Mouse (Mus musculus) stomach, postnatal 0 days (tissue): ENCODE data around the gene Gm3194. TPM values are rescaled to one million over a fixed set of nuclear protein-coding genes. Genes with fewer than 3 reads are reported as not detected.
"Not testable (repeated sequence)": the region's sequence is repeated elsewhere in the genome, so short reads cannot be mapped to it uniquely, and the experiment has no call there.

Experiments used
- ATAC-seq: fragments of 200-750 bp; cut with Nextera tagmentation; 2 replicates; pipeline ENCODE4 v1.8.0; 2017; ENCODE audit not compliant: low FRiP score, low TSS enrichment
- DNase-seq: peaks from one replicate; pipeline ENCODE4 v3.0.0-alpha.2; 2016; ENCODE audit warnings: low spot score
- H3K27ac ChIP-seq: fragments of 300-500 bp; sonication (generic); replicated peaks from 2 replicates; pipeline ENCODE4 v1.5.1; 2014; ENCODE audit warnings: mild to moderate bottlenecking, control low read depth
- H3K27me3 ChIP-seq: fragments of 300-500 bp; sonication (generic); 2 replicates; pipeline ENCODE4 v1.6.1; 2014; ENCODE audit warnings: low read length; ENCODE audit not compliant: control insufficient read depth, insufficient read depth
- H3K36me3 ChIP-seq: fragments of 300-500 bp; sonication (generic); 2 replicates; pipeline ENCODE4 v1.6.1; 2014; ENCODE audit warnings: low read length, mixed read lengths; ENCODE audit not compliant: control insufficient read depth, insufficient read depth
- H3K4me1 ChIP-seq: fragments of 300-500 bp; sonication (generic); replicated peaks from 2 replicates; pipeline ENCODE4 v1.6.1; 2014; ENCODE audit warnings: antibody characterized with exemption; ENCODE audit not compliant: control insufficient read depth, insufficient read depth
- H3K4me2 ChIP-seq: fragments of 300-500 bp; sonication (generic); replicated peaks from 2 replicates; pipeline ENCODE4 v1.6.1; 2014; ENCODE audit warnings: low read depth, mild to moderate bottlenecking, control low read depth, moderate library complexity
- H3K4me3 ChIP-seq: fragments of 300-500 bp; sonication (generic); 2 replicates; pipeline ENCODE4 v1.5.1; 2014; ENCODE audit warnings: low read depth, low read length, control low read depth
- H3K9ac ChIP-seq: fragments of 300-500 bp; sonication (generic); 2 replicates; pipeline ENCODE4 v1.6.1; 2014; ENCODE audit warnings: mild to moderate bottlenecking, low read length, control low read depth, mixed read lengths
- H3K9me3 ChIP-seq: fragments of 300-500 bp; sonication (generic); 2 replicates; pipeline ENCODE4 v1.6.1; 2016; ENCODE audit warnings: low read length; ENCODE audit not compliant: control insufficient read depth
- WGBS: fragments of 180-500 bp; shearing (Covaris S2); extraction: QIAGEN DNeasy Blood & Tissue Kit; methylation state at CpG from one replicate; pipeline ENCODE4 v1.1.7; 2014; 5-methylcytosine and 5-hydroxymethylcytosine counted together
- polyA plus RNA-seq: library from polyadenylated mRNA; unstranded; fragments of >200 nt; fragmentation: Nextera tagmentation; extraction: Ambion mirVana; gene quantifications from 2 replicates; pipeline ENCODE4 v1.2.1, GENCODE M21; 2015

Gene Gm3194
- polyA plus RNA-seq, result 0.34 and 0.50 TPM in 2 replicates

- DNase-seq, H3K4me1 ChIP-seq, H3K27me3 ChIP-seq, H3K4me3 ChIP-seq, H3K9ac ChIP-seq, ATAC-seq, H3K36me3 ChIP-seq, H3K4me2 ChIP-seq, H3K27ac ChIP-seq, H3K9me3 ChIP-seq: not testable (repeated sequence)
- WGBS, result no CpG with 5 or more reads among the region's 3 CpGs
Observed at GRCm38 (mm10) chr14:5455367-5455766, at the start of gene Gm3194. Gene Gm3194 (minus strand): TSS chr14:5455467.

- H3K36me3 ChIP-seq, H3K27me3 ChIP-seq, H3K27ac ChIP-seq, H3K4me3 ChIP-seq, H3K4me1 ChIP-seq, H3K9ac ChIP-seq, DNase-seq, H3K9me3 ChIP-seq, H3K4me2 ChIP-seq, ATAC-seq: not testable (repeated sequence)
- WGBS, result no CpG with 5 or more reads among the region's 35 CpGs
Observed at GRCm38 (mm10) chr14:5501374-5501773, 46.1 kb upstream of the Gm3194 start, which contains the start of gene Gm3488. Gene Gm3488 (plus strand): TSS chr14:5501674.

- not testable (repeated sequence) for H3K4me3 ChIP-seq, DNase-seq, H3K4me2 ChIP-seq, H3K9me3 ChIP-seq, H3K36me3 ChIP-seq, H3K4me1 ChIP-seq, ATAC-seq, H3K9ac ChIP-seq, H3K27ac ChIP-seq, H3K27me3 ChIP-seq
- 69% methylated on average over 4 of the region's 5 CpGs for WGBS
Observed at GRCm38 (mm10) chr14:5483907-5484306, 28.6 kb upstream of the Gm3194 start, which contains the start of gene Gm3187. Gene Gm3187 (plus strand): TSS chr14:5484207.

- WGBS, result no CpG with 5 or more reads among the region's 3 CpGs
- H3K9ac ChIP-seq, result not testable (repeated sequence)
Observed at GRCm38 (mm10) chr14:5477730-5478129, 22.5 kb upstream of the Gm3194 start, which contains the start of gene Gm8246. Gene Gm8246 (minus strand): TSS chr14:5477830.

GRCm38 (mm10) chr14:5460469-5460868 is 5.2 kb upstream of the Gm3194 start:
- not testable (repeated sequence) for ATAC-seq, H3K36me3 ChIP-seq, DNase-seq, H3K27ac ChIP-seq, H3K4me2 ChIP-seq, H3K4me3 ChIP-seq, H3K4me1 ChIP-seq, H3K9me3 ChIP-seq, H3K9ac ChIP-seq, H3K27me3 ChIP-seq
- WGBS, result no CpG with 5 or more reads among the region's 19 CpGs

More at GRCm38 (mm10) chr14:5477730-5478129, 22.5 kb upstream of the Gm3194 start, which contains the start of gene Gm8246:
- not testable (repeated sequence) for H3K36me3 ChIP-seq, H3K27ac ChIP-seq, H3K27me3 ChIP-seq, H3K4me1 ChIP-seq, H3K4me2 ChIP-seq, ATAC-seq, DNase-seq, H3K4me3 ChIP-seq, H3K9me3 ChIP-seq

- H3K9ac ChIP-seq, H3K4me2 ChIP-seq, H3K27me3 ChIP-seq, DNase-seq, ATAC-seq, H3K36me3 ChIP-seq, H3K9me3 ChIP-seq, H3K4me3 ChIP-seq, H3K4me1 ChIP-seq, H3K27ac ChIP-seq: not testable (repeated sequence)
- no CpG with 5 or more reads among the region's 37 CpGs for WGBS
Observed at GRCm38 (mm10) chr14:5388949-5389348, 66.3 kb downstream of the Gm3194 start, which contains the start of gene Gm3500. Gene Gm3500 (minus strand): TSS chr14:5389049.

Other genes with a start within 250 kb of the Gm3194 start
- not detected in 2 replicates for gene Gm3526, start 194.9 kb downstream of the Gm3194 start, polyA plus RNA-seq
- gene Gm3542, start 120.5 kb downstream of the Gm3194 start, polyA plus RNA-seq, result not detected in 2 replicates
- gene Gm3500, start 66.4 kb downstream of the Gm3194 start, polyA plus RNA-seq, result 0.16 TPM in 1 of 2 replicates, not detected in the other
- gene Gm8246, start 22.4 kb upstream of the Gm3194 start, polyA plus RNA-seq, result not detected in 2 replicates
- not detected in 2 replicates for gene Gm3187, start 28.7 kb upstream of the Gm3194 start, polyA plus RNA-seq
- 0.35 and 0.36 TPM in 2 replicates for gene Gm3488, start 46.2 kb upstream of the Gm3194 start, polyA plus RNA-seq
- not detected in 2 replicates for gene Gm3532, start 83.0 kb upstream of the Gm3194 start, polyA plus RNA-seq
- gene Gm8265, start 177.6 kb upstream of the Gm3194 start, polyA plus RNA-seq, result not detected in 2 replicates
- gene Gm9603, start 232.0 kb upstream of the Gm3194 start, polyA plus RNA-seq, result not detected in 2 replicates